Mouse (Mus musculus): ENCODE data around the gene Emc7.
A peak's percentile ranks its signal among the peaks of the same experiment; 100 is the strongest.

Emc7 gene

DNA sequence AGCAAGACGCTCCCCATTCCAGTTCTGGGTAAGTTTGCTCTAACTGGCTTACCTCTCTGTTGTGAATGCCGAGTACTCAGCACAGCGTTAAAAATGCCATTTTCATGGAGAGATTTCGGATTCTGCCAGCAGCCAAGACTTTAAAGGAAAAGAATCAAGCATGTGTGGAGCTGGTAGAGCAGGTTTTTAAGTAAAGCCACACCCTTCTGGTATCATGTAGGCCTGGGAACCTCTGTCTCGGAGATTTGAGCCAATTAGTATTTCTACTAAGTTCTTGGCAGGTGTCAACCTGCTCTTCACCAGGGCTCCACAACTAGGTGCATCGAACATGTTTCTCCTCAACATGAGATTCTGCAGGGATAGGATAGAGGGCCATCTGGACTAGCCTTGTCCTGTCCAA lies 21.8 kb downstream of the Emc7 start:
- DNase-seq (ENCODE audit: low read depth, low spot score): no peak

DNA sequence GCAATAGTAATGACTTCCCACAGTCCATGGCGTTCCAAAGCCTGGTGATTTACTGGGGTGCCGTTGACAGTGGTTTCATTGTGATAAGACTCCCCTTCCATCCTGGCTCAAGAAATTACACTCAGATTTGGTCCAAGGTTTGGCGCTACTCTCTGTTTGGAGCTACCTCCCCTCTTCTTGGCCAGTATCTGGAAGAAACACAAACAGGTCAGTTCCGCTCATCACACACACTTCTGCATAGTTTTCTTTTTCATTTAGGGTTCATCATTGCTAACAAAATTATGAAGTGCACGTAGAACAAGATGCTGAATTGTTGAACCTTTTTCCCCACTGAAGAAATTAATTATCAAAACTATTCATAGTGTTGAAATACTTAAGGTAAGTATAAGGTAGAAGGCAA lies 25.9 kb downstream of the Emc7 start, which contains the start of gene Chrm5:
Chrm5 (minus strand) TSS at position 101 of the 400 bp plus-strand sequence.
- DNase-seq (ENCODE audit: low read depth, low spot score): no peak

DNA sequence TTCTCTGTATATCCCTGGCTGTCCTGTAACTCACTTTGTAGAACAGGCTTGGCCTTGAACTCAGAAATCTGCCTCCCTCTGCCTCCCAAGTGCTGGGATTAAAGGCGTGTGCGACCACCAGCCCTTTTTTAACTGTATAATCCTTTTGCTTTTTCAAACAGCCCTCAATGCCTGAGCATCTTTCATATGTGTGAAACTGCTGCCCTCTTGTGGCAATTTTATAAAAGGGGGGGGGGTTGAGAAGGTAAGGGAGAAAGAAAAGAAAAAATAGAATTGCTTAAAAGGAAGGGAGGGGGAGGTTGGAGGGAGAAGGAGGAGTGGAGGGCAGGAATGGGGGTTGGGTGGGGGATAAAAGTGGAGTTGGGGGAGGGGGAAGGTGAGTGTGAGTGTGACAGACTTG lies 26.8 kb downstream of the Emc7 start:
- peak; percentile 77 for DNase-seq (ENCODE audit: low read depth, low spot score)

DNA sequence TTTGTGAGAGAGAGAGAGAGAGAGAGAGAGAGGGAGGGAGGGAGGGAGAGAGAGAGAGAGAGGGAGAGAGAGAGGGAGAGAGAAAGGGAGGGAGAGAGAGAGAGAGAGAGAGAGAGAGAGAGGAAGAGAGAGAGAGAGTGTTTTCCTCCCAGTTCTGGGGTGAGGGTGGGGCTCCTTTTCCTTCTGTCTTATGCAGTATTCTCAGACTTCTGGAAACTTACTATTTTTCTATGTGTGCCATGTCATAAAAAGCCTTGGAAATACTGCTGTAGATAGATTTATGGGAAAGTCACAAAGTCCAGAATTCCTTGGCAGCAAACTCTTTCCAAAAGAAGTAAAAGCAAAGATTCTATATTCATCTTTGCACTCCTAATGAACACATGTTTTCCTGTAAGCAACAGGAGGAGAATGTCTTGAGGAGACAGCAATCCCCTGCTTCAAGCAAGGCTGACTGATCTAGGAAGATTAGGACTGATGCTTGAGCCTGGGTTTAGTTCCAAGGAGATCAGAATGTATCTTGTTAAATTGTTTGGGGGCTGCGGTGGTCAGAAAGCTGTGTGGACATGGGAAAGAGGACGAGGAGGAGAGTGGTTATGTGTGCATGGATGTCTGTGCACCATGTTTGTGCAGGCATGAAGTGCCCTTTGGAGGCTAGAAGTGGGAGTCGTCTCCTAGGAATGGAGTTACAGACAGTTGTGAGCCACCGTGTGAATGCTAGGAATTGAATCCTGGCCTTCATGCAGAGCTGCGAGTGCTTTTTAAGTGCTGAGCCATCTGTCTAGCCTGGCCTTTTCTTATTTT lies 27.9 kb downstream of the Emc7 start:
- DNase-seq (ENCODE audit: low read depth, low spot score): peak; percentile 68

DNA sequence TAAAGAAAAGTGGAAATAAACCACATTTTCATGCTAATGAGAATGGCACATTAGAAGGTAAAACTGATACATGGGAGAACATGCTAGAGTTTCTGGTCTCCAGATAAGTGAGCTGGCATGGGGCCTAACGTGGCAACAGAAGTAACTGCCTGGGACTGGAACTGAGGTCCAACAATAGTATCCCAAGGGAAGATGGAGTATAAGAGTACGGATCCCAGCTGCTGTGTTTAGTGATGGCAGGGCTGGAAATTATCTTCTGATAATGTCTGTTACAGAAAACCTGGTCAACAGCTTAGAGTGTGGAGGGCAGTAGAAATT lies 28.5 kb downstream of the Emc7 start:
- DNase-seq (ENCODE audit: low read depth, low spot score): no peak

DNA sequence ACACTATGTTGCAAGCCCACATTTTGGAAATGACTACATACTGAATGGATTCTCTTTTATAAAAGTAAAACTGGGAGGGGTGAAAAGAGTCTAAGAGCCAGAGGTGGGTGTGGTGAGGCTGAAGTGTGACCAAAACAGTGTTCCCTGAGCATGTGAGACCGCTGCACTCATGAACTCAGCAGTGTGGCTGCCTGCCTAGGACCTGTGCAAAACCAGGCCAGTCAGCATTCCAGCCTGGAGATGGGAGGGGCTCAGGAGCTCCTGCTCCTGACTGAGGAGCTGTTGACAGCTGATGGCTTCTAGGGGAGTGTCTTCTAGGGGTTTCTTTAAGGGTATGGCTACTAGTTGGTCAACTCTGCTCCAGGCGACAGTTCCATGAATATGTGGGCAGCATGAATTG lies 30.1 kb downstream of the Emc7 start:
- DNase-seq (ENCODE audit: low read depth, low spot score): no peak

DNA sequence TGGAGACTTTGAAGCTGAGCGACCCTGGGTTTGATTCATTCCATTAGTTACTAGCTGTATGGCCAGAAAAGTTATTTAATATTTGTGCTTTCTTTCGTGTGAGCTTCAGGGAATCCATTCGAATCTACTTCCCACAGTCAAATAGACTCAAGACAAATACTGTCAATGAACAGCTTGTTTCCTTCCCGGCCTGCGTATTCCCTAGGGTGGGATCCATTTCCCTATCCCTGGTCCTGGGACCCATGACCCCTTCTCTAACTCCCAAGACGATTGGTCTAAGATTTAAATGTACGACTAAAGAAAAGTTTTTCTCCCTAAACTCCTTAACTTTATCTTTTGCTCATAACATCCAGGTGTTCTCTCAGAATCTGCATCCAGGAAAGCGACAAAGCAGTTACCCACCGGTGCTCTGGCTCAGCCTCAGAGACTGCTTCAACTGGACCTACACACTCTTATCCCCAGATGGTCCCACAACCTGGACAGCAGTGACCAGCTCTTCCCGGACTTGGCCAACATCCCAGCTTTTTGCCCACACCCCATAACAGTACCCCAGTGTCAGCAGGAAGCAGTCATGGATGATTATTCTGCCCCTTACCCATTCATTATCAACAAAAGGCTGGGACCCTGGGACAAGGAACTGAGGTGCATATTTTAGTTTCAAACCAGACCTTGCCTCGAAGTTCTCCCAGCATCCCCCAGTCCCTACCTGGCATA lies 35.8 kb downstream of the Emc7 start:
- DNase-seq (ENCODE audit: low read depth, low spot score): no peak

DNA sequence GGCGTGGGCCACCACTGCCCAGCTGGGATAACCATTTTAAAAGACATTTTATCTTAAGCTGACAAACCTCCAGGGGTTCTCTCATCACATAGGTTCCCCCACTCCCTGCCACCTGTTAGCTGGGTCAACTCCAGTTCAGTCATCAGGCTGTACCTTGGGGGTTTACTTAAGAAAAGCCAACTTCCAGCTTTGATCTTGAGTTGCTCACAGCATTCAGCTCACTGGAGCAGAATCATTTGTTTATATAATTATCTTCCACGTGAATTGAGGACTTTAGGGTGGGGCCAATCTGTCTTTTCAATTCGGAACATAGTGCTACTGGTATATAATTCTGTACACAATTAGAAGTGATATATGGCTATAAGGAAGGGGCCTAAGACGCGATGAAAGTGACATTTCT lies 36.8 kb downstream of the Emc7 start:
- no peak for DNase-seq (ENCODE audit: low read depth, low spot score)

DNA sequence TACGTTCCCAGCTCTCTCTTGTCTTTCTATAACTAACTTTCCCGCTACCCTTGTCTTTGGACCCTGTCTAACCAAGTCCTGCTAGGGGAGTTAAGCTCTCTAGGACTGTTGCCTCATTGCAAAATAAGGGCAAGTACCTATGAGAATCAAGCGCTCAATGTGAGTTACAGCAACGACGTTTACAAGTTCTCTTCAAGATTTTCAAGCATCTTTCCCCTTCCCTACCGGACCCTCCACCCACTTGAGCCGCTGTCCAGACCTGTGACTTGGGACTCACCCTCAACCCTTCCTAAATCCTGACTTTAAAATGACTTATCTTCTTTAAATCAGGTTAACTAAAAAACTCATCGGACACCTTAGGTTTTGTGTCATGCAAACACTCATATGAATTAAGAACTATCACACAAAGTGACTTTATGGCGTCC lies 37.6 kb downstream of the Emc7 start:
- no peak for DNase-seq (ENCODE audit: low read depth, low spot score)

DNA sequence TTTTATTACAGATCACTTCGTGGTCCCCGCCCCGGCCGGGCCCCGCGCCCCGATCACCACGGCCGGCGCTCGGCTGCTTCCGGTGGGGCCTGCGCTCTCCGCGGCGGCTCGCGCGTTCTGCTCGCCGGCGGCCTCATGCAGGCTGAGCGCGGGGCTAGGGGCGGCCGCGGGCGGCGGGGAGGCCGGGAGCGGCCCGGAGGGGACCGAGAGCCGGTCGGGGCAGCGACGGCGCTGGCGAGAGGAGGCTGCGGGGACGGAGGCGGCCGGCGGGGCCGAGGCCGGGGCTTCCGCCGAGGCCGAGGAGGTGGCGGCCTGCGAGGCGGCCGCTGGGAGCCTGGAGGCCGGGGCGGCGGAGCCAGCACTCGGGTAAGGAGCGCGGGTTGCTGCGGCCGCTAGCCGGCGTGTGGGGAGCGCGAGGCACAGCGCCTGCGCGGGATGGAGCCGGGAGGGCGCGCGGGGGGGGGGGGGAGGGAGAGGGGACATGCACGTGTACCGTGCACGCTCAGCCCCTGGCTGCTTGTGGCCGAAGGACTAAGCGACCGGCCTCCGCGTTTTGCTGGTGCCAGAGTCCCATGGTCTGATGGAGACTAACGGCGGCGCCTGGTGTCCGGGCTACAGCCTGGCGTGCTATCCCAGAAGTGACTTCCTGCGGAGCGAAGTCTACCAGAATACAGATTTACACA lies 38.2 kb downstream of the Emc7 start, which contains the start of gene Aven:
Aven (plus strand) TSS at position 109 of the 683 bp plus-strand sequence.
- DNase-seq (ENCODE audit: low read depth, low spot score): peak; percentile 95

DNA sequence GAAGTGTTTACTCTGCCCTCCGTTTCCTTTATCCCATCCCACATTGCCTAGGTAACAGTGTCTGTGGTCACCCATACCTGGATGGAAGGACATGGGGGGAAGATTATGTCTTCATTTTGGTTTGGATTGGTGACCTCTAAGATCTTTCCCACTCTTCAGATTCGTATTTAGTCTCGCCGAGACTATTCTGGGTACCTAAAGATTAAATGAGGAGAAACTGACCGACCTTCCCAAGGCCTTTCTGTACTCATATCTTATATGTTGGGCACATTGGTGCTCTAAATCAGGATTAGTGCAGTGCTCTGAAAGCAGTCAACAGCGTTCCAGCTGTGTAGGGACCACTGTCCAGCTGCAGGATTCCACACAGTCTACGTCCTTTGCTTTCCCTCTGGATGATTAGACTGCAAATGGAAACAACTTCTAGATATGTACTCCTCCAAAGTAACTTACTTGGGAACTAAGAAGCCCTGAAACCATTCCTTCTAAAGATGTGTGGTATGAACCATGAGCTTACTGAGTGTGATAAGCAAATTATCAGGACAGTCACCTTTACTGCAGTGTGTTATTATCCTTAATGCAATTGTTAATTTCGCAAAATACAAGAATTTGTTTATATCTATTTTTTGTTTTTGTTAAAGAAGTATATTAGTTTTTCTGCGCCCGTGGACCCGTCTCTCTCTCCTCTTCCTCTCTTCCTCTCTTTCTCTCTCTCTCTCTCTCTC lies 38.9 kb downstream of the Emc7 start:
- no peak for DNase-seq (ENCODE audit: low read depth, low spot score)

DNA sequence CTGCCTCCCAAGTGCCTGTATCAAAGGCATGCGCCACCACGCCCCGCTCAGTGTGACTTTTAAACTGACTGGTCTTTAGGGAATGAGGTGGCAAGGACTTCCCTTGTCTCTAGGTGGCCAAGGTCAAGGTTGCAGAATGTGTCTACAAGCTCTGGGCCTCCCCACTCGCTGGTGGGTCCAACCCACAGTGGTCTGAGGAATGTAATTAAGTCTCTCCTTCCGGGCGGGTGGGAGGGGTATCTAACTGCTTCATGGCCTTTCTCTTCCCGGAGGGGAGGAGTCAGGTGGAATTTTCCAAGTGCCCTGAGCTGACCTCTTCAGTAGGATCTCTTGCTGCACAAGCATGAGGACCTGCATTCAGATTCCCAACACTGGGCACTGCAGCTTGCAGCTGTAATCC lies 43.1 kb downstream of the Emc7 start:
- DNase-seq (ENCODE audit: low read depth, low spot score): no peak

DNA sequence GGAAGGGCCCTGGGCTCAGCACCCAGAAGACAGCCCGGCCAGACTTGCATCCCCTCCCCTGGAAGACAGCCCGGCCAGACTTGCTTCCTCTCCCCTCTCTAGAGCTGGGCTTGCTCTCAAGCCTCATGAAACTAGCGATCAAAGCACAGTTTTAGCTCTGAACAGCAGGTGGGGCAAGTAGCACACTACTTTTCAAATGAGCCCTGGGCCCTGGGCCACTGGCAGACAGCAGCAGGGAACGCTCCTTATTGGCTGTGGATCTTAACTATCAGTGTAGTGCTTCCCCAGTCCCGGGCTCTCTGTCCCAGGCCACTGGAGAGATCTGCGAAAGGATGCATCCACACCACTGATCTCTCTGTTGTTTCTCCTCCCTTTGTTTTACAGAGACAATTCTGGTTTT lies 46.4 kb downstream of the Emc7 start:
- DNase-seq (ENCODE audit: low read depth, low spot score): peak; percentile 89

DNA sequence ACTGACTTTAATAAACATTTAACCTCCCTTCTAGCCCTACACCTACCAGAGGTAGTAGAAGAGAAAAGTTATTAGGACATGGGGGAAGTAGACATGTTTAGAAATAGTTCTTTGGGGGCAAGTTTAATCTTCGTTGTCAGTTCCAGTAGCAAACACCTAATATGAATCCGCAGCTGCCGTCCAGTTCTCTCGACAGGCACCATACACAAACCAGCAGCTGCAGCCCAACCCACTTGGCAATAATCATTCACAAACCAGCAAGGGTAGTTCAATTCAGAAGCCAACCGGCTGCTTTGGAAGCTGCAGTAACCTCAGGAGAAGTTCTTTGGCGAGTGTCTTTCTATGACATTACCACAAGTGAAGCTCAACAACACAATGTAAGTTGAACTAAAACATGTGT lies 49.2 kb downstream of the Emc7 start:
- DNase-seq (ENCODE audit: low read depth, low spot score): no peak

DNA sequence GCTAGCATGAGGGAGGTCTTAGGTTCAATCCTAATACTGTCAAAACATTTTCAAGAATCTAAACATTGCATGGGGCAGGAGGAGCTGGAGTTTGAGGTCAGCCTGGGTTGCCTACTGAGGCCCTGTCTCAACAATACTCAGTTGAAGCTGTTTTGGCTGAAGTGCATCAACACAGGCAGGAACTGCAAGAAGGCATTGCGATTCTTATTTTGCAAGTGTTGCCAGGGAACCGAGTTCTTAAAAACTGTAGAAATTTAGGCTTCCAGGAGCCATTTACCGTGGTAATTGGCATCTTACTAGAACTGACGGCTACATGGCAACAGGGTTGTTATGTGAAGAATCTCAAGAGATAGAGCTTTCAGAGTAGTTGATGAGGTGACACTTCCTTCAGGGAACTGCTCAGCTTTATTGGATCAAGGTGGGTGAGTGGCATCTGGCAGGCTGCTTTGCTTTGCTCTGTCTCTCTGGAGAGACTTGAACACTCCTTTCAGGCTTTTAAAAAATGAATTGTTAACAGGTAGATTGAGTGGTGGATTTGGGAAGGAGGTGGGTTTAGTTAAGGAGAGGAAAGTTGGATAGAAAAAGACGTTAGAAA lies 52.1 kb downstream of the Emc7 start:
- no peak for DNase-seq (ENCODE audit: low read depth, low spot score)

DNA sequence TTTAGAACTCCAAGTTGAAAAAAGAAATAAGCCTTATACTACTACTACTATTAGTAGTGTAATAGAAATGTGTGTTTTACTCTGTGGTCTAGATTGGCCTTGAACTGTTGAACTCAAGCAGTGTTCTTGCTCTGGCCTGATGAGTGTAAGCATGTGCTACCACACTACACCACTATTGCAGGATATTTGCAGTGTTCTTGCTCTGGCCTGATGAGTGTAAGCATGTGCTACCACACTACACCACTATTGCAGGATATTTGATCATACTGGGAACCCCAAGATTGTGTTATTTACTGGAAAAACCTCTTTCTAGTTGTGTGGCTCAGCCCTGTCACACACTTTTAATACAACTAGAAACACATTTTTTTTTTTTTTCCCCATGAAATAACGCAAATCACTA lies 52.6 kb downstream of the Emc7 start:
- no peak for DNase-seq (ENCODE audit: low read depth, low spot score)

DNA sequence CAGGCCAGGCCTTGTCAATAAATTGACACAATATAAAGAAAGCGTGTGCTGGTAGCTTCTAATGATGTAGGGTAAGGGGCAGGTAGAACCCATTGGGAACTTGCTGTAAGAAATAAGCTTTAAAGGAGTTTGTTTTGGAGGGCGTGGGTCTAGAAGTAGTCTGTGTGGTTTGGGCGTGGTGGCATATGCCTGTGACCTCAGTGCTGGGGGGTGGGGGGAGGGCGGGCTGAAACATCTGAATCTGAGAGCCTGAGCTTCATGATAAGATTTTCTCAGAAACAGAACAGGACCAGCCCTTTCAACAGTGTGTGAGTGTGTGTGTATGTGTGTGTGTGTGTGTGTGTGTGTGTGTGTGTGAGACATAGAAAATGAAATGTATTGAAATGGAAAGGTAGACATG lies 55.3 kb downstream of the Emc7 start:
- no peak for DNase-seq (ENCODE audit: low read depth, low spot score)

DNA sequence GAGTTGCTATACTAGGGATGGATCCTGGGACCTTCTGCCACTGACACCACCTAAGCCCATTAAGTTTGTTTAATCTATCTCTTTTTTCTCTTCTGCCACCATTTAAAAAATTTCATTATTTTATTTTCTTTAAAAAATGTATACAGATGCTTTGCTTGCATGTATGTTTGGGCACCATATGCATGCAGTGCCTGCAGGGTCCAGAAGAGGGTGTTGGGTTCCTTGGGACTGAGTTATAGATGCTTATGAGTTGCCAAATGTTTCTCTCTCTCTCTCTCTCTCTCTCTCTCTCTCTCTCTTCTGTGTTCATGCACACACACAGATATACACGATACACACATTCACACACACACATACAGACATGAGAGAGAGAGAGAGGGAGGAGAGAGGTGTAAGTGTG lies 58.2 kb downstream of the Emc7 start:
- DNase-seq (ENCODE audit: low read depth, low spot score): no peak

DNA sequence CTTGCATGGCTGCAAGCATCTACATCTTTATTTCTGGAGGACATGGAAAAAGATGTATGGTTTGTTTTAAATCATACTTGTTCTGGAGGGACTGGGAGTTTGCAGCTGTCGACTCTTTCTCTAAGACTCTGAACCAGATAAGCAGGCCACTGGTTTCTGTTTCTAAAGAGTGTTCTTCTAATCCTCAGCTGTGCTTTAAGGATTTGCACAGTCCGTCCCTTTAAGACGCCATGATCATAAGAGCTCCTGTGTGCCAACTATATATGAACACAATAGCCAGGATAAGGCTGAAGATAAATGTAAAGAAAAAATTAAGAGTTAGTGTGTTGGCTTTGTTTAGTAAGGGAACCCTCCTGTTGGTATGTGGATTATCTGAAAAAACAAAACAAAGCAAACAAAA lies 61.9 kb downstream of the Emc7 start:
- DNase-seq (ENCODE audit: low read depth, low spot score): no peak

DNA sequence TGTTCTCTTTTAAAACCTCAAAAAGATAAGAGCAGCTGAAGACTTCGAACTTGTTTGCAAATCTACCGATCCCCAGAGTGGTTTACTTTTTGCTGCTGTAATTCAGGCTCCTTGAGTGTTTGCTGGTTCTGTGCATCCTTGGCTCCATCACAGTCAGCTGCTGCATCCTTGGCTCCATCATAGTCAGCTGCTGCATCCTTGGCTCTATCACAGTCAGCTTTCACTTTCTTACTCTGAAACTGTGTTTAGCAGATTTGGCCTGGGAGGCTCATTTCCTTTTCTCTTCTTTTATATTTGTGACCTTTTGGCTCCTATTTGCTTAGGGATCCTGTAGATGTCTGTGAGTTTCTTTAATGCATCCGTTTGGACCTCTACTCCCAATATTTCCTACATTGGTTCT lies 62.4 kb downstream of the Emc7 start:
- no peak for DNase-seq (ENCODE audit: low read depth, low spot score)

DNA sequence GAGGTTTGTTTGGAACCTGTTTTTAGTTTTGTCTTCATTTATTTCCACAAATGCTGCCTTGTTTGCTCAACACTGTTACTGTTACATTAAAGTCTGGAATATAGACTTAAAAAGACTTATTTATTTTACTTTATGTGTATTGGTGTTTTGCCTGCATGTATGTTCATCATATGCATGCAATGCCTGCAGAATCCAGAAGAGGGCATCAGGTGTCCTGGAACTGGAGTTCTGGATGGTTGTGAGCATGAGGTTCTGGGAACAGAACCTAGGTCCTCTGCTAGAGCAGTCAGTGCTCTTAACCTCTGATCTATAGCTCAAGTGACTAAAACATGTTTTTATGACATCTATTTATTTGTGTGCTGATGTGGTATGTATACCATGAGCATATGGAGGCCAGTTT lies 63.7 kb downstream of the Emc7 start:
- no peak for DNase-seq (ENCODE audit: low read depth, low spot score)

All from brain, adult 2 months (tissue).